Mouse (Mus musculus): Measurements from ENCODE around the gene Fgd3.

DNA sequence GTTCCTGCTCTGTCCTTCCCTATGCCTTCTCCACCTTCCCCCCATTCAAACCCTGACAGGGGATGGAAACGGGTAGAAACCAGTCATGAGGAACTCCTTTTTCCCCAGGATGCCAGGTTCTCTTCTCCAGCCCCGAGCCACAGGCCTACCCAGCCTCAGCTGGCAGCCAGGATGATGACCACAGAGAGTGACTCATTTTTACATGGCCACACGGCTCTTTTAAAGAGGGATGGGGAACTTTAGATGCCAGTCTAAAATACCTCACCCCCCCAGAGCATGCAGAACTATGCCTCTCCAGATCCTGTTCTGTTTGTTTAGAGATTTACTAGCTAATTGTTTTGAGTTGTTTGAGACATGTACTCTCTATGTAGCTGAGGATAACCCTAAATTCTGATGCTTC, 1.3 kb upstream of the Fgd3 start:
- TF ChIP-seq POLR2AphosphoS5 (IDR thresholded peaks at IDR 0.05; ENCODE audit: insufficient replicate concordance, low read depth, low read length) = no peak
- no peak for TF ChIP-seq CTCF (IDR thresholded peaks at IDR 0.05; ENCODE audit: low read depth, low read length)
- TF ChIP-seq GATA1 (IDR thresholded peaks at IDR 0.05; ENCODE audit: borderline replicate concordance, low read length) = no peak
- TF ChIP-seq TAL1 (conservative IDR thresholded peaks at IDR 0.05; ENCODE audit: low read depth, low read length) = no peak

All from G1E (cell line).